Mouse (Mus musculus) gastrocnemius, postnatal 36 days (tissue): ENCODE results near the gene Dpm2. TPM values are rescaled to one million over a fixed set of nuclear protein-coding genes. Genes with fewer than 3 reads are reported as not detected.

Source experiments
- DNase-seq, 2 experiments: peaks; one replicate each; pipeline ENCODE4 v3.0.0; 2022
- intact Hi-C: fragments of 180-260 bp; cut with DNase I; formaldehyde crosslinking; loops from one replicate; pipeline ENCODE4 v1.15.1; 2025
- total RNA-seq, 2 experiments: library from RNA; stranded (reverse); gene quantifications; 2 replicates each; pipeline ENCODE4 v1.2.3; 2021

Gene Dpm2
- total RNA-seq, 2 experiments from 2014 or later, result 10.3 to 11.0 TPM

DNA sequence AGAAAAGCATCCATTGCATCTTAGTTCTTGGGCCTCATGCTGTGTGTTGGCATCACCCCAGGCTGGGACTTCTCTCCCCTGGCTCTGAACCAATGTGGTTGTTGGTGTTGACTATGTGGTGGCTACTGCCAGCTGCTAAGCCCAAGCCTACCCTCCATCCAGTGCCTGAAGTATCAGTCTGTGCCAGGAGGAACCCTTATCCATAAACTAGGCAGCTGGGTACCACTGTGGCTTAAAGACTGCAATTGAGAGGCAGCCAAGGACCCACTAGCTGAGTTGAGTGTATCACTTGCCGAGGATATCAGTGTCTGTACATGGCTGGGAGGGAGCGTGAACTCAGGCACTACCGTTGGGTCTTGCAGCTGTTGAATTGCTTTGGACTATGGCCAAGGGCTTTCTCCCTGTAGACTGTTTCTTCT is 27.6 kb upstream of the Dpm2 start:
- DNase-seq, result no peak
- intact Hi-C loops, result no loop called here

DNA sequence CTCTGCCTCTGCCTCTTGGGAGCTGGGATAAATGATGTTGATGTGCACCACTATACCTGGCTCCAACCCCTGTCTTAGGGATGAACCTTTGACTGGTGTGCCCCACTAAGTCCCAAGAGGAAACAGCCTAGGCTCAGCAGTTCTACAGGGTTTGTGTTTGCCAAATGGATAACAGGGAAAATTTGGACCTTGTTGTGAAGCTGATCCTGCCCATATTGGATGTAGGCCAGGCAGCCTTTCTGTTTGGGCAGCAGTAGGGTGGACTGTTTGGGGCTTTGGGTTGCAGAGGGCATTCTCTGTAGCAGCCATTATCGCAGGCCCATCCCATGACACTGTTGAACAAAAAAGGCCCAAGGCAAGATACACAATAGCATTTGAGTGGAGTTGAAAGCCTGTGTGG is 23.7 kb upstream of the Dpm2 start:
- intact Hi-C loops, result no loop called here
- no peak for DNase-seq

DNA sequence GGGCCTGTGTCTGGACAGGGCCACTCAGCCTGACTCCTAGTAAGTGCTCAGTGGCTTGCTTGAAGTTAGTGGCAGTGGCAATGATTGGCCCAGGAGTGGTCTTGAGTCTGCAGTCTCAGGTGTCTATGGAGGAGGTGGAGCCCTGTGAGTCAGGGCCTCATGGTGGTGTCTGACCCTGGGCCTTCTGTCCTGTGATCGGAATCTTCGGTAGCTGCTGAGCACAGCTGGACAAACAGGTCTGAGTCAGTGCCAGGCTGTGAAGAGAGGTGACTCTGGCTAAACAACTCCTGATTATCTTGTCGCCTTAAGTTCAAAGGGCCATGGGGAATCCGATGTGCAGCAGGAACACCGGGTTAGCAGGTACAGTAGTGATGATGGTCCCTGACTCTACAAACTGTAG is 23.3 kb upstream of the Dpm2 start:
- intact Hi-C loops, result no loop called here
- DNase-seq, result no peak

DNA sequence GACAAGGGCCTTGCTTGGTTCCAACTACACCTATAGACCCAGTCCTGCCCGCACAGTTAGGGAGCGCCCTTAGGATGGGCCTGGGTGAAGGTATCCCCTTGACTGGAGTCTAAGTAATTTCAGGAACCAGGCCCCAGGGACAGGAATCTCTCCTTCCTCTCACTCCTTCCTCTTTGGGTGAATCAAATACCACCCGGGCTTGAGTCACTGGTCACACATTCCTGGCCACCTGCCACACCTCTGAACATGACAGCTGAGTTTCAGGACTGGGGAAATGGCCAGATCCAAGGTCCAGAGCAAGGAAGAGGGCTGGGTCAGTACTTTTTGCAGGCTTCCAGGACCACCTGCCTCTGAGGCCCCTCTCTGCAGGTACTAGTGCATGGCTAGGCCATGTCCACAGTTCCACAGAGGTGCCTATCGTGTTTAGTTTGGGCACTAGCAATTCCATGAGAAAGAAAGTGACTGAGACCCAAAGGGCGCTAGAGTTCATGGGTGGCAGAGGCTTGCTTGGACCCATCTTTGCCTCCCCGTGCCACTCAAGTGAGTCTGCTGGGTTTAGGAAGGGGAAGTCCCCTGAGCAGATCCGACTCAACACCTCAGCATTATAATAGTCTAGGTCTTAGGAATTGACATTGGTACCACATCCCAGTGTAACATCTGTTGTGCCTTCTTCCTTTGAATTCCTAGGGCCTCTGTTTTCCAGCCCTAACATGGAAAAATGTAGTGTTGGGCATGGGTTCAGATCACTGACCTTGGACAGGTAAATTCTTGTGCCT is 22.5 kb upstream of the Dpm2 start:
- intact Hi-C loops, result no loop called here

DNA sequence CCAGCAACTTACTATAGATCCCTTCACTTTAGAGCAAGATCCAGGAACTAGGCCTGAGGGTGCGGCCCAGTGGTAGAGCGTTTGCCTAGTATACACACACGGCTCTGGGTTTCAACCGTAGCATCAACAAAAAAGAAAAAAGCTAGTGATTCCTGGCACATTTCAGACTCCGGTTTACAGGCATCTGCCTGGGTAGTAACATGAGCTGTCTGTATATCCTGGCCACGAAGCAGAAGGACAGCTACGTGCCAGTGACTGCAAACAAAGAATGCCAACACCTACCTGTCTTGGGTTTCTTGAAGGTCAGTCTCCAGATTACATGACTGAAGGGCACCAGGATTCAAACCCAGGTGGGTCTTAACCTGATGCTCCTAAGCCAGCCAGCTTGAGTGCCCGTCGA is 21.5 kb upstream of the Dpm2 start:
- no peak for DNase-seq
- intact Hi-C loops, result no loop called here

More for the DNA sequence above, 22.5 kb upstream of the Dpm2 start:
- peak in 1 of 2 experiments; percentile 50 for DNase-seq

DNA sequence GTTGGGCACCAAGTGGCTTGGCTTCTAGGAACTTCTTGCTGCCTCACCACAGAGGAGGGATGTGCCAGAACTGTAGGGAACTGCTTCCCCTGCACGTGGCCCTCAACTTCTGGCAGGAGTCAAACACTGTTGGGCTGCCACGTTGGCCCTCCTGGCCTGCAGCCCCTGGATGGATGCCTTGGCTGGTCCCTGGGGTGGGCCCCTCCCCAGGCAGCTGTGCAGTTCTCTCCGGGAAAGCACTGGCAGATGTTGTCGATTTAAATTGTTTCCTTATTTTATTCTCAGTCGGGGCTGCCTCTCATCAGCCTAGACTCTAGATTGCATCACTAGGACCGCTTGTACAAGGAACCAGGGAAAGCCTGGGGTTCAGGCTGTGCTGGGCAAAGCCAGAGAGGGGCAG is 20.9 kb upstream of the Dpm2 start:
- intact Hi-C loops, result no loop called here
- peak; percentile 86 to 90 for DNase-seq

DNA sequence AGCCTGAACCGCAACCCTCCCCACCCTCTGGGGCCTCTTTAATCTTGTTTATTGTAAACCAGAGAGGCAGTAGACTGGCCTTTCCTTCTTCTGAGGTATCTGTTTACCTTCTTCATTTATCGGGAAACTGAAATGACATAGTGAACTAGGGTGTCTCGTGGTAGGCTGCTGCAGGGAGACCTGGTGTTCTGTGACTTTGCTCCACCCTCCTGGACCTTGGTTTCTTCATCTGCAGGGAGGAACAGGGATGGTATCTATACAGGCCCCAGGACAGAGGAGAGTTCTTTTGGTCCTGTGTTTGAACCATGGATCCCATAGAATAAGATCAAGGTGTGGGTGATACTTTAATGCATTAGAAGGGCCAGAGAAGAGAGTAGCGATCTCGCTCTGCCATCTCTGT is 19.4 kb upstream of the Dpm2 start:
- intact Hi-C loops, result no loop called here
- no peak for DNase-seq

DNA sequence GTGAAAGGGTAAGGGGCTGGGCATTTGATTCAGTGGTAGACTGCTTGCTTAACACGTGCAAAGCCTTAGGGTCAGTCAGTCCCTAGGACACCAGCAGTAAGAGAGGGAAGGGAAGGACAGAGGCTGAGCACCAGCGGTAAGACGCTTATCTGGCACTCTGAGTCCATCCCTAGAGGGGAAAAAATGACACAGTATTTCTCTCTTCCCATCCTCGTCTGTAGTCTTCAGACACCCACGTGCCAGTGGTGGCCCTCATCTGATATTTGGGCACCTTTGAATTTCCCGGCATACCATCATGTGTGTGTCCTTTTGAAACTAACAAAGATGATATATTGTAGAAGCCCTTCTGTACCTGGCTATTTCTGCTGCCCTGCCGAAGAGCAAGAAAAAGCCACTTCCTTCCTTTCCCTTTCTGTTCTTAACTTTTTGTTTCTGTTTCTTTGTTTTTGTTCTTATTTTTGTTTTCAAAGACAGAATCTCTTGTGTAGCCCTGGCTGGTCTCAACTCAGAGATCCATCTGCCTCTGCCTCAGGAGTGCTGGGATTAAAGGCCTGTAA is 17.0 kb upstream of the Dpm2 start:
- DNase-seq, result no peak
- intact Hi-C loops, result no loop called here

DNA sequence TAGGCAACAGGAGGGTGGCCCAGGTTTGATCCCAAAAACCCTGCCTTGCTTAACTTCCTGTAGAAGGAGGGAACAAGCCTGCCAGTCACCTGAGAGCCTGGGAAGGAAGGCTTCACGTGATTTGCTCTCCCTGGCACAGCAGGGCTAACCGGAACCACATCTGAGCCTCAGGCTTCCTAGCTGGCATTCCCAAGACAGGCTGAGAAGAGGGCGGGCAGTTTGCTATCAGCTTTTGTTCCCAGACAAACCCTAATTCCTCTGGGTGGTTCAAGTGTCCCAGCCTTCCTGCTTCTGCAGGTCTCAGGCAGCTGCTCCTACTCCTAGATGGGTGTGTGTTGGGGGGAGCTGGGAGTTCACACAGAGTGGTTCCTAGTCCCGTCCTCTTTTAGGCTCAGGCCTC is 15.2 kb upstream of the Dpm2 start:
- DNase-seq, result no peak
- intact Hi-C loops, result no loop called here

DNA sequence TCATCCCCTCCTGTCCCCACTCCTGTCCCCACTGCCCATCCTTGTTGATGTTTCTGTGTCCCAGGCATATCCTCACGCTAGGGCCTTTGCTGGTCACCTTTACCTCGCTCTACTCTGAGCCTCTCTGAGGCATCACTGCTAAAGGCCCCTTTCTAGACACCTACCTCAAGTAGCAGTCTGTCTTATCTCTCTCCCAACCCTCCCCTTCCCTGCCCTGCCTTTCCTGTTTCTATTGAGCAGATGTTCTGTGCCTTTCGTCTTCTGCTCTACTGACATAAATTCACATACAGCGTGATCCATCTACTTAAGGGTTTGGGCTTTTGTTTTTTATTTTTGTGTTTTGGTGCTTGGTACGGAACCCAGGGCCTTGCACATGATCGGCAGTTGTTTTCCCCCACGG is 14.6 kb upstream of the Dpm2 start:
- intact Hi-C loops, result no loop called here
- no peak for DNase-seq

DNA sequence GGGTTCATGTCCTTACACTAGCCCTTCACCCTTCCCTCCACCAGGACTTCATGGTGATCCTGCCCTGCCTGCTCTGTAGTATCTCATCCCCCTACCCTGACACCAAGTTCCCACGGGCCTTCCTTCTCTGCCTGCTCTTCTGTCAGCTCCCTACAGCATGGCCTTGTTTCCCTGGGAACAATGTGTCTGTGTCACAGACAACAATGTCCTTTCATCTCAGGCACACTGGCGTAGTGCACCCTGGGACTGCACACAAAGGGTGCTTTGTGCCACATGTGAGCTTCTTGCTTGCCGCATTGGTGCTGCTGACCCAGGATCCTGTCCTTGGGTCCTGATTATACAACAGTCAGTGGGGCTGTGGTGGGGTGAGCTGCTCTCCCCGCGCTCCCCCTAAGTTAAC is 11.1 kb upstream of the Dpm2 start:
- no peak for DNase-seq

DNA sequence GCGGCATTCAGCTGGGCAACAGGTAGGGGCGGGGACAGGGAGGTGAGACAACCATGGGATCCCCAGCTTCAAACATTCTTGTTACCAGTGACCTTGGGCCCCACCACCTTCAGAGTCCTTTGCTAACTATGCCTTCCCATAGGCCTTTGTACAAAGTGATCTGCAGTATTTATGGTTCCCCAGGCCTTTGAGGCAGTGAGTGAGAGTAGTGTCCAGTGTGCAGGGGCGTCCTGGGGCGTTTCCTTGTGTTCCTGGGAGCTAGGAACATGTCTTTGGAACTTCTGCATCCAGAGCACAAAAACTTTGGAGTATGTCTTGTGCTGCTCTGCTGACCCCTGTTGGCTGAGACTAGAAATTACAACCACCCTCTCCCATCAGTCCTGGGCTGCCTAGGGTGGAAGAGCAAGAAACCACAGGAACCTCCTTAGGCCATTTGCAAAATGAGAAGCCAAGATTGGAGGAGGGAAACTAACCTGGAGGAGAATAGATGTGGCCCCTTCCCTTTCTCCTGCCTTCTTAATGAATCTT is 4.1 kb upstream of the Dpm2 start:
- intact Hi-C loops, result loop anchor here (1.0 kb wide), 1 partner anchor 78 kb away; no protein-coding TSS in a partner anchor
- peak in 1 of 2 experiments; percentile 56 for DNase-seq

More for the DNA sequence above, 11.1 kb upstream of the Dpm2 start:
- intact Hi-C loops, result no loop called here

DNA sequence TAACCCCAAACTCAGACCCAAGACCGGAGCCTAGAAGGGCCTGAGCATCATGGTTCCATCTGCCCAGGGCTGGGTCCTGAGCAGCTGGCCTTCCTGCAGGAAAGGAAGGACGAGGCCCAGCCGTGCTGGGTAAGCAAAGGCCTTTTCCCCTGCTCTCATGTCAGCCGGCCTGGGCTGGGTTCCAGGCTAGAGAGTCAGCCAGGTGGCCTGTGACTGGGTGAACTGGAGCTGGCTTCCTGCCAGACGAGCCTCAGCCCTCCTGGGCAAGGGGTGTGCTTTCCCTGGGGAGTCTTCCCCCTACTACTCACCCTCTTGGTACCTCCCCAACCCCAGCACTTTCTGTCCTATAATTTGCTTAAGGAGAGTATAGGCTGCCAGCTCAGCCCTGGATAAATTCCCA is 2.5 kb upstream of the Dpm2 start:
- intact Hi-C loops, result no loop called here
- no peak for DNase-seq

DNA sequence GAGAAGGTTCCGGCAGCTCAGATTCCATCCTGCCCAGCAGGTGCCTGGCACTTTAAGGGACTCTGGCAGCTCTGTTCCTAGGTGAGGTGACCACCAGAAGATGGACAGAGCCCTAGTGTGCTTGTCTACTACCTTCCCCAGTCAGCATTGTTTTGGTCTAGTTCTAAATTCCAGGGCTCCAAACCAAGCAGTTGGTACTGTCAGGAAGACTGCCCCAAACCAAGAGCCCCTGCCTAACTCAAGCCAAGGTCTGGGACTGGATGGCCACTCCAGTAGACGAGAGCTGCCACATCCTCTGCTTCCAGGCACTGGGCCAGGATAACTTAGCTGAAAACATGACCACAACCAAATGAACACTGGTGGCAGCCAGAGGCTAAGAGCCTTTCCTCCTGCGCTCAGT is 1.7 kb upstream of the Dpm2 start:
- DNase-seq, result no peak
- intact Hi-C loops, result no loop called here

DNA sequence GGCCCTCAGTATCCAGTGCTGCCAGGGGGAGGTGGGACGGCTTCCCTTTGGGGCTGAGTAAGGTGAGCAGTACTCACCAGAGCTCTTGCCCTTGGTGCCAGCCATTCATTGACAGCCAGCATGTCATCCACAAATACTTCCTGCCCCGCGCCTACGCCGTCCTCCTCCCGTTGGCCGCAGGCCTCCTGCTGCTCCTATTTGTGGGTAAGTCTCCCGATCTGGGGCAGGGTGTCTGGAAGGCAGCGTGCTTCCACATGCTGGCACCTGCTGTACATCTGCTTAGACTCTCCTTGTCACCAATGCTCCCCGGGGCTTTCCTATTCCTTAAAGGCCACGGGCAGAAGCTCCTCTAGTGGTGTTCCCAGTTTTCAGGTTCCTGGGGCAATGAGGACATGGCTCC is 1.5 kb downstream of the Dpm2 start:
- intact Hi-C loops, result no loop called here
- no peak for DNase-seq

DNA sequence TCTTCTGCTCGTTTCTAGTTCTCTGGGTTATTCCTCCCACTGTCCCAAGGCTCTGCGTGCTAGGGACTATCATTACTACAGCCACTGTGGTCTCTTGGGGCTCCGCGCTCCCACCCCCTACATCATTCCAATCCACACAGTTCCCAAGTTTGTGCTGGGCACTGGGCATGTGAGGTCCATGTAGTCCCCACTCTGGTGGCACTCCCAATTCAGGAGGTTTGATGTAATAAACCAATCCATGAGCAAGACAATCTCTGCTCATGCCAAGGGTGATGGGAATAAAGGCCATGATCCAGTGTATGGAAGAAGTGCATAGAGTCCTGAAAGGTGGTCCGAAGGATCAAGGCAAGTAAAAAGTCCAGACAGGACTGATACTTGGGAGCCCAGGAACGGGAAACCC is 3.8 kb downstream of the Dpm2 start, which contains the start of gene Pip5kl1:
Pip5kl1 (plus strand) TSS at position 301 of the 400 bp plus-strand sequence.
- DNase-seq, result no peak
- intact Hi-C loops, result no loop called here

DNA sequence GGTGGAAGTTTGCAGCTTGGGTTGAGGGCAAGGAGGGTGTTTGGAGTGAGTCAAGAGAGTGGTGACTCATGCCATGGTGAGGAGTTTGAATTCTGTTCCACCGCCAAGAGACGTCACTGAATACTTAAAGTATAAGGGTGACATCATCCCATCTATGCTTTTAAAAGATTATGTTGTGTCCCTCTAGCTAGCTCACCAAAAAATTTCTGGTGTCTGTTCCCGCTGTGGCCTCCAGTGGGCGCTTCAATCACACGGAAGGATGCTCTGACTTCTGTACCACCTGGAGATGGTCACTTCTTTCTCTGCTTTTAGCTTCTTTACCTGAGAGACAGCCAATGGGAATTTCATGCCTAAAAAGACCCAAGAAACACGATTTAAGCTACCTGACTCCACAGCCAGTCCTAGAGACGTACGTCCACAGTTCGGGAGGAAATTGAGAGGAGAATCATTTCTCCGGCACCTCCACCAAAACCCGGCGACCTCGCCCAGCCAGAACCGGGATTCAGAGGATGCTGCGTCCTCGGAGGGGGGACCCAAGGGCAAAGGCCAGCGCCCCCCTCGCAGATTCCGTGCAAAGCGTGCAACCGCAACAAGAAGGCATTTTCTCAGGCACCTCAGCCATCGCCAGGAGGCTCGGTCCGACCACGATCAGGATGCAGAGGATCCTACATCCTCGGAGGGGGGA is 4.4 kb downstream of the Dpm2 start:
- intact Hi-C loops, result loop anchor here (5.0 kb wide), 1 partner anchor 37 kb away; no protein-coding TSS in a partner anchor

DNA sequence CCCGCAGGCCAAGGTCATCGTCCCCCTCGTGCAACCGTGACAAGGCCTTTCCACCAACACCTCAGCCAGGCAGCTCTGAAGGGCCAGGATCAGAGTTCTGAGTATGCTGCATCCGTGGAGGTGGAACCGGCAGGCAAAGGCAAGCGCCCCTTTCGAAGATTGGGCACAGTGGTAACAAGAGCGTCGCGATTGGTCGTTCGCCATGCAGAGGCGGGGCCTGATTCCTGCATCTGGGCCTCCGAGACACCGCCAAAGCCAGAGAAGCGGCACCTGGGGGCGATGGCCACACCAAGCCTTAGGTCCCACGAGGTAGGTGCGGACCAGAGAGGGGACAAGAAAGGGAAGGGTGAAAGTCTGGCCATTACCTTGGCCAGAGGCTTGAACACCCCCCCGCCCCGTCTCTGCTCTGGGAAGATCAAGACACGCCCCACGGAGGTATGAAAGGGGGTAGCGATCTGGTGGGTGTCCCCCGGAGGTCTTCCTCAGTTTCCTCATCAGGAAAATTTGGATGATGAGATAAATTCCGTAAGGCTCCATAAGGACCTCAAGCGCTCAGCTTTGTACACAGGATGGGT is 5.0 kb downstream of the Dpm2 start, which contains the start of gene 9430097D07Rik:
9430097D07Rik (minus strand) TSS at position 99 of the 575 bp plus-strand sequence.
- intact Hi-C loops, result loop anchor here (5.0 kb wide), 1 partner anchor 37 kb away; no protein-coding TSS in a partner anchor
- no peak for DNase-seq

More for the DNA sequence above, 4.4 kb downstream of the Dpm2 start:
- no peak for DNase-seq

DNA sequence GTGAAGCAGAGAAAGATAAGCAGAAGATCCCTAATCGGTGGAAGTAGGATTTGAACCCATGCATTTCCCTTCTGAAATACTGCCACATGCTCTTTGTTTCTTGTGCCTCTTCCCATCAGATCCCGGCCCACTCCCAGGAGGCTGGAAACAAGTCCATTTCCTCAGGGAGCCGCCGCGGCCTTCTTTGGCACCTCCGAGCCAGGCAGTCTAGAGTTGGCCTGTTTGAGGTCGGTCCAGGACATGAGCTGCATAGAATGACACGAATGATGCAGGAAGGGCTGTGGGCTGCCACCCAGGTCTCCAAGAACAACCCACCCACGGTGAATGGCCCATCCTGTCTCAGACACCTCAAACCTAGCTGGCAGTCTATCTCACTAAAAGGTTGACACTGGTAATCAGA is 5.9 kb downstream of the Dpm2 start:
- DNase-seq, result no peak
- intact Hi-C loops, result loop anchor here (5.0 kb wide), 1 partner anchor 36 kb away; no protein-coding TSS in a partner anchor

DNA sequence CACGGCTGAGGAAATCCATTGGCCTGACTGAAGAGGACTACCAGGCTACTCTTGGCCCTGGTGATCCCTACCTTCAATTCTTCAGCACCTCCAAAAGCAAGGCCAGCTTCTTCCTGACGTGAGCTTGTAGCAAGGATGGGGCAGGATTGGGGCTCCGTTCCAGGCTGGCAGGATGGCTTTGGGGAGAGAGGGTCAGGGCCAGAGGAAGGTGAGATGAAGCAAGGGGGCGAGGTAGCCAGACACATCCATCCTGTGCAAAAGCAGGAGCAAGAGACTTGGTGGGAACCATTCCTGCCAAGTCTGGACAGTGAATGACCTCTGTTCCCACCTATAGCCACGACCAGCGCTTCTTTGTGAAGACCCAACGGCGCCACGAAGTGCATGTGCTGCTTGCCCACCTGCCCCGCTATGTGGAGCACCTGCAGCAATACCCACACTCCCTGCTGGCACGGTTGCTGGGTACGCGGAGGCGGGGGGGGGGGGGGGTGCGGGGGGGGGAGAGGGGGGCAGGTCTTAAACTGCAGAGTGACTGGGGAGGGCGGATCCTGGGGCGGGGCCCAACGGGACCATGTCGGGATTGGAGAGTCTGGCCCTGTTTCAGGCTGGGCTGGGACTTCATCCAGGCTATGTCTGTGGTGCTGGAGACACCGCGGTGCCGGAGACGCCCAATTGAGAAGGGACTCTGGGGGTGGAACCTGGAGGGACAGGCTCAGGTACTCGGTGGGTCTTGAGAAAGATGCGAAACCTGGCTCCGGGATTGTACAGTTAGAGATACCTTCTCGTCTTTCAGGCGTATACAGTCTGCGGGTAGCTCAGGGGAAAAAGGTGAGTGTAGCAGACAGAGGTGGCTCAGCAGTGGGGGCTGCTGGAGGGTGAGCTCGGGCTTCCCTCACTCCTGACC is 7.7 kb downstream of the Dpm2 start:
- no peak for DNase-seq
- intact Hi-C loops, result loop anchor here (5.0 kb wide), 1 partner anchor 34 kb away; no protein-coding TSS in a partner anchor
